Mouse (Mus musculus): ENCODE measurements around the gene Ttc9b. TPM values are rescaled to one million over a fixed set of nuclear protein-coding genes. Genes with fewer than 3 reads are reported as not detected.
"Not testable (repeated sequence)": the region's sequence is repeated elsewhere in the genome, so short reads cannot be mapped to it uniquely, and the experiment has no call there.

The Ttc9b gene
- total and polyA plus RNA-seq, 2 experiments from 2014 or later = 124 to 132 TPM

DNA sequence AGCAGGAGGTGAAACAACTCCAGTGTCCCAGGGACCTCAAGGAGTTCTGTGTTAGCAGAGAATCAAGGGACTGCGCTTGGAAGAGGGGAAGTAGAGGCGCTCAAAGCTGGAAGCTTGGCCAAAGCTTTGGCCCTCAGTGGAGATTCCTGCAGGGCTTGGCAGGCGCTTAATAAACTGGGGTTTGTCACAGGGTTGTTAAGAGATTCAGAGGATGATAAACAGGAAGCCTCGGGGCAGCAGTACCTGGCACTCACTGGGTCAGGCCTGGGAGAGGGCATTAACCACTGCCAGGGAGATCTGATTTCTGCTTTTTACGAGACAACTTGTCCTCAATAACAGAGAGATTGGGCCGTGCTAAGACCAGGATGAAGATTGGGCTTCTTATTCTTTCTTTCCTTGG lies 32.7 kb upstream of the Ttc9b start:
- H3K27ac ChIP-seq = peak overlapping the region; percentile 45; the same call in 1 of the 2 replicates
- no peak overlapping the region for H3K9ac ChIP-seq (replicated peaks; ENCODE audit: low read length)
- no peak overlapping the region for H3K4me3 ChIP-seq (ENCODE audit: low read length)
- DNase-seq (ENCODE audit: low spot score) (peak; percentile 36), ATAC-seq (no peak)
- H3K9me3 ChIP-seq (ENCODE audit: low read length) = no peaks in the 10 kb centered on the region
- H3K36me3 ChIP-seq (ENCODE audit: insufficient read depth, low read length) = peaks cover 40% of the 10 kb centered on the region
- H3K4me1 ChIP-seq (ENCODE audit: insufficient read depth, low read length) = no peaks in the 10 kb centered on the region
- H3K27me3 ChIP-seq (ENCODE audit: insufficient read depth, low read length) = no peaks in the 10 kb centered on the region
- no peak for TF ChIP-seq CTCF (IDR thresholded peaks at IDR 0.05; ENCODE audit: low read depth)
- WGBS = 55% methylated on average over 6 of the region's 6 CpGs
- H3K4me2 ChIP-seq (ENCODE audit: low read depth, low read length) = no peak overlapping the region

GRCm38 (mm10) chr7:27622234-27622633 lies 31.5 kb upstream of the Ttc9b start:
- ATAC-seq (no peak), DNase-seq (ENCODE audit: low spot score) (no peak)
- no peak overlapping the region for H3K9ac ChIP-seq (replicated peaks; ENCODE audit: low read length)
- peaks cover 40% of the 10 kb centered on the region for H3K36me3 ChIP-seq (ENCODE audit: insufficient read depth, low read length)
- H3K4me3 ChIP-seq (ENCODE audit: low read length) = no peak overlapping the region
- H3K27ac ChIP-seq = no peak overlapping the region
- TF ChIP-seq CTCF (IDR thresholded peaks at IDR 0.05; ENCODE audit: low read depth) = no peak
- H3K27me3 ChIP-seq (ENCODE audit: insufficient read depth, low read length) = no peaks in the 10 kb centered on the region
- no peaks in the 10 kb centered on the region for H3K9me3 ChIP-seq (ENCODE audit: low read length)
- H3K4me2 ChIP-seq (ENCODE audit: low read depth, low read length) = no peak overlapping the region
- WGBS = 48% methylated on average over 1 of the region's 1 CpGs
- no peaks in the 10 kb centered on the region for H3K4me1 ChIP-seq (ENCODE audit: insufficient read depth, low read length)

DNA sequence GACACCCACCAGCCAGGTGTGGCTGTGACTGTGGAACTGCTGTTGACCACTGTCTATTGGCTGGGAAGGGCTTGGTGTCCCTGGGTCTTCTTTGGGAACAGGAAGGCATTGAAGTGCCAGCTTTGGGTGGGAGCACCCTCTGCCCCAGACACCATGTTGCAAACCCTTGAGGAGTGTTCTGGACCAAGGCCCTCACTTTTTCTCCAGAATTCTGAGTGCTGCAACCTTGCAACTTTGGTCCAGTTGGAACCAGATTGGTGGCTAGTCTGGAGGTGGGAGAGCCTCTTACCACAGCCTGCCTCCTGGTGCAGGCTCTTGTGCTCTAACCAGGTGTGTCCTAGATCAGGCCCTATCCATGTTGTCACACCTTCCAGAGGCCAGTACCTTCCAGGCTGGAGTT lies 28.7 kb upstream of the Ttc9b start:
- no peak for DNase-seq (ENCODE audit: low spot score)
- Histone ChIP-seq H3K4me3 (ENCODE audit: low read length) (no peak overlapping the region), H3K9ac (replicated peaks; ENCODE audit: low read length) (no peak overlapping the region), H3K27me3 (ENCODE audit: insufficient read depth, low read length) (no peaks in the 10 kb centered on the region), H3K4me1 (ENCODE audit: insufficient read depth, low read length) (no peaks in the 10 kb centered on the region), H3K27ac (no peak overlapping the region), H3K9me3 (ENCODE audit: low read length) (no peaks in the 10 kb centered on the region), H3K4me2 (ENCODE audit: low read depth, low read length) (no peak overlapping the region), H3K36me3 (ENCODE audit: insufficient read depth, low read length) (peaks cover 24% of the 10 kb centered on the region; the same call in 1 of the 2 replicates)
- ATAC-seq = no peak
- no peak for TF ChIP-seq CTCF (IDR thresholded peaks at IDR 0.05; ENCODE audit: low read depth)

- DNase-seq (ENCODE audit: low spot score) = peak; percentile 51
- Histone ChIP-seq H3K9ac (replicated peaks; ENCODE audit: low read length) (no peak overlapping the region), H3K36me3 (ENCODE audit: insufficient read depth, low read length) (peaks cover 34% of the 10 kb centered on the region; the same call in 1 of the 2 replicates), H3K9me3 (ENCODE audit: low read length) (no peaks in the 10 kb centered on the region), H3K27ac (peak overlapping the region; percentile 58; the same call in 1 of the 2 replicates), H3K4me3 (ENCODE audit: low read length) (no peak overlapping the region), H3K27me3 (ENCODE audit: insufficient read depth, low read length) (no peaks in the 10 kb centered on the region), H3K4me2 (ENCODE audit: low read depth, low read length) (no peak overlapping the region), H3K4me1 (ENCODE audit: insufficient read depth, low read length) (no peaks in the 10 kb centered on the region)
- whole genome bisulfite sequencing = 56% methylated on average over 7 of the region's 7 CpGs
- TF ChIP-seq CTCF (IDR thresholded peaks at IDR 0.05; ENCODE audit: low read depth) = no peak
- ATAC-seq = peak; percentile 64
Observed at GRCm38 (mm10) chr7:27627707-27628106, 26.0 kb upstream of the Ttc9b start.

GRCm38 (mm10) chr7:27628190-27628589 lies 25.5 kb upstream of the Ttc9b start:
- peak overlapping the region; percentile 58 for H3K27ac ChIP-seq
- no peaks in the 10 kb centered on the region for H3K9me3 ChIP-seq (ENCODE audit: low read length)
- ATAC-seq (no peak), DNase-seq (ENCODE audit: low spot score) (no peak)
- no peaks in the 10 kb centered on the region for H3K27me3 ChIP-seq (ENCODE audit: insufficient read depth, low read length)
- TF ChIP-seq CTCF (IDR thresholded peaks at IDR 0.05; ENCODE audit: low read depth) = no peak
- no peak overlapping the region for H3K4me3 ChIP-seq (ENCODE audit: low read length)
- H3K36me3 ChIP-seq (ENCODE audit: insufficient read depth, low read length) = peaks cover 34% of the 10 kb centered on the region; the same call in 1 of the 2 replicates
- 57% methylated on average over 6 of the region's 6 CpGs for WGBS
- H3K4me1 ChIP-seq (ENCODE audit: insufficient read depth, low read length) = no peaks in the 10 kb centered on the region
- no peak overlapping the region for H3K9ac ChIP-seq (replicated peaks; ENCODE audit: low read length)
- no peak overlapping the region for H3K4me2 ChIP-seq (ENCODE audit: low read depth, low read length)

DNA sequence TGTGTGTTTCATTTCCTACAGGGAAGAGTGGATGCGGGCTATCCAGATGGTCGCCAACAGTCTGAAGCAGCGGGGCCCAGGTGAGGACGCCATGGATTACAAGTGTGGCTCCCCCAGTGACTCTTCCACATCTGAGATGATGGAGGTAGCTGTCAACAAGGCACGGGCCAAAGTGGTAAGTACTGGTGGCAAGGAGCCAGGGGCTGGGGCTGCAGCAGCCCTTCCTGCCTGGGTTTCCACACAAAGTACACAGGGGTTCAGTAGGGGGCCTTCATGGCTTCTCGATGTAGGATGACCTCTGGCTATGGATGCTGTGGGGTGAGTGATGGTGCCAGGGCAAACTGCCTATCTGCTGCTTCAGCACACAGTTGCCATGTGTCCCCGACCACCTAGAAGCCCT lies 24.9 kb upstream of the Ttc9b start:
- H3K9ac ChIP-seq (replicated peaks; ENCODE audit: low read length); H3K4me2 ChIP-seq (ENCODE audit: low read depth, low read length); H3K4me1 ChIP-seq (ENCODE audit: insufficient read depth, low read length); H3K27me3 ChIP-seq (ENCODE audit: insufficient read depth, low read length); H3K4me3 ChIP-seq (ENCODE audit: low read length); H3K9me3 ChIP-seq (ENCODE audit: low read length): not testable (repeated sequence)
- Histone ChIP-seq H3K36me3 (ENCODE audit: insufficient read depth, low read length) (peaks cover 37% of the 10 kb centered on the region; the same call in 1 of the 2 replicates), H3K27ac (peak overlapping the region; percentile 58; the same call in 1 of the 2 replicates)
- ATAC-seq (peak; percentile 19; the same call in 1 of the 2 replicates), DNase-seq (ENCODE audit: low spot score) (peak; percentile 45)
- 61% methylated on average over 7 of the region's 7 CpGs for WGBS

GRCm38 (mm10) chr7:27631439-27631838 lies 22.3 kb upstream of the Ttc9b start:
- 96% methylated on average over 4 of the region's 4 CpGs for WGBS
- ATAC-seq (no peak), DNase-seq (ENCODE audit: low spot score) (no peak)
- Histone ChIP-seq H3K9me3 (ENCODE audit: low read length) (no peaks in the 10 kb centered on the region), H3K4me3 (ENCODE audit: low read length) (no peak overlapping the region), H3K27ac (no peak overlapping the region), H3K9ac (replicated peaks; ENCODE audit: low read length) (no peak overlapping the region), H3K4me1 (ENCODE audit: insufficient read depth, low read length) (no peaks in the 10 kb centered on the region), H3K4me2 (ENCODE audit: low read depth, low read length) (no peak overlapping the region), H3K27me3 (ENCODE audit: insufficient read depth, low read length) (no peaks in the 10 kb centered on the region), H3K36me3 (ENCODE audit: insufficient read depth, low read length) (peaks cover 34% of the 10 kb centered on the region; the same call in 1 of the 2 replicates)
- no peak for TF ChIP-seq CTCF (IDR thresholded peaks at IDR 0.05; ENCODE audit: low read depth)
